Mouse (Mus musculus) brain, embryonic 14.5 days (tissue): ENCODE data around the gene Pgap2.

Experiments
- CTCF ChIP-seq: fragments of 200-500 bp; IDR thresholded peaks from 2 replicates; pipeline ENCODE4 v1.5.1; 2012; ENCODE audit warnings: inconsistent platforms, mild to moderate bottlenecking, moderate library complexity, borderline replicate concordance; ENCODE audit not compliant: insufficient read depth, insufficient read length; ENCODE audit errors: extremely low read depth
- POLR2A ChIP-seq: fragments of 200-500 bp; IDR thresholded peaks from 2 replicates; pipeline ENCODE4 v1.6.1; 2012; ENCODE audit warnings: mild to moderate bottlenecking, inconsistent platforms, borderline replicate concordance; ENCODE audit not compliant: poor library complexity, insufficient read depth, insufficient read length, severe bottlenecking; ENCODE audit errors: extremely low read depth

DNA sequence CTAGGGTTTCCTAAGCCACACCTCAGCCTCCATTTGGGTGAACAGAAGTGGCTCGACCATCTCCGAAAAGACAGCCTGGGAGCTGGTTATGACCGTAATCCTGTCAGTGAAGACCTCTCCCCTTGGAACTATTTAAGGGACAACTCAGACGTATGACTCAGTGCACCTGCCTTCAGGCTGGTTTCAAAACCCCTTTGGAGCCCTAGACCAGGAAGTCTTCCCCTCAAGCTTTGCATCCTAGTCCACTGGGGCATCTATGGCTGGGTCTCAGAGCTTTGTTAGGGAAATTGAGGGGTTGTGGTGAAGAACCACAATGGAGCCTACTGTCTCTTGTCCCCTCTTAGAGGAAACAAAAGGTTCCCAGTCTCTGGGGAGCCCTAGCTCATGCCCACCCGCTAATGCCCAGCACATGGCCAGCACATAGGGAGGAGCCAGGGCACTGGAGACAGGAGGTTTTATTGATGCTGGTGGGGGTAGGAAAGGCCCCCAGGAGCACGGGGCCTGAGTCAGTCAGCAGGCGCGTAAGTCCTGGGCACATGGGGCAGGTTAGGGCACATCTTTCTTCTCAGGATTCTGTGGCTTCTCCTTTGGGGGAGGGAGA, 28.8 kb downstream of the Pgap2 start:
- TF ChIP-seq CTCF (no peak), POLR2A (no peak)
